Mouse (Mus musculus): ENCODE results near the gene Ehmt1.
A peak's percentile ranks its signal among the peaks of the same experiment; 100 is the strongest.
"Not testable (repeated sequence)": the region's sequence is repeated elsewhere in the genome, so short reads cannot be mapped to it uniquely, and the experiment has no call there.

Ehmt1 gene

GRCm38 (mm10) chr2:24918930-24919838 lies at the start of gene Ehmt1:
Gene Ehmt1 (minus strand): TSS chr2:24919614.
- DNase-seq (ENCODE audit: low spot score in 2 of 2) = peak; percentile 86 to 92

- DNase-seq (ENCODE audit: low spot score in 2 of 2) = peak; percentile 76 to 87
Measured at GRCm38 (mm10) chr2:24962304-24963000, 43.0 kb upstream of the Ehmt1 start, which contains the start of gene Dph7. Gene Dph7 (plus strand): TSS chr2:24962400.

- DNase-seq (ENCODE audit: low spot score in 2 of 2) = peak in 1 of 2 experiments; percentile 7
Measured at GRCm38 (mm10) chr2:24960910-24961309, 41.5 kb upstream of the Ehmt1 start.

GRCm38 (mm10) chr2:24952537-24953055 lies 33.2 kb upstream of the Ehmt1 start:
- DNase-seq (ENCODE audit: low spot score in 2 of 2) = no peak

- no peak for DNase-seq (ENCODE audit: low spot score in 2 of 2)
Measured at GRCm38 (mm10) chr2:24950189-24950535, 30.7 kb upstream of the Ehmt1 start.

- DNase-seq (ENCODE audit: low spot score in 2 of 2) = peak; percentile 95 to 98
Measured at GRCm38 (mm10) chr2:24949421-24950188, 30.2 kb upstream of the Ehmt1 start, which contains the start of gene Zmynd19. Gene Zmynd19 (plus strand): TSS chr2:24949792.

GRCm38 (mm10) chr2:24944304-24944703 lies 24.9 kb upstream of the Ehmt1 start:
- DNase-seq (ENCODE audit: low spot score in 2 of 2) = not testable (repeated sequence)

- no peak for DNase-seq (ENCODE audit: low spot score in 2 of 2)
Measured at GRCm38 (mm10) chr2:24942092-24942491, 22.7 kb upstream of the Ehmt1 start.

GRCm38 (mm10) chr2:24935057-24935796 lies 15.8 kb upstream of the Ehmt1 start, which contains the start of gene Arrdc1:
Gene Arrdc1 (minus strand): TSS chr2:24935252.
- peak; percentile 91 to 95 for DNase-seq (ENCODE audit: low spot score in 2 of 2)

- DNase-seq (ENCODE audit: low spot score in 2 of 2) = no peak
Measured at GRCm38 (mm10) chr2:24934441-24934963, 15.1 kb upstream of the Ehmt1 start.

- no peak for DNase-seq (ENCODE audit: low spot score in 2 of 2)
Measured at GRCm38 (mm10) chr2:24929593-24929992, 10.2 kb upstream of the Ehmt1 start.

GRCm38 (mm10) chr2:24929119-24929518 lies 9.7 kb upstream of the Ehmt1 start:
- peak; percentile 23 to 25 for DNase-seq (ENCODE audit: low spot score in 2 of 2)

GRCm38 (mm10) chr2:24927810-24928479 lies 8.5 kb upstream of the Ehmt1 start:
- peak; percentile 35 to 72 for DNase-seq (ENCODE audit: low spot score in 2 of 2)

GRCm38 (mm10) chr2:24926965-24927358 lies 7.5 kb upstream of the Ehmt1 start:
- DNase-seq (ENCODE audit: low spot score in 2 of 2) = no peak

GRCm38 (mm10) chr2:24926345-24926964 lies 7.0 kb upstream of the Ehmt1 start:
- DNase-seq (ENCODE audit: low spot score in 2 of 2) = no peak

GRCm38 (mm10) chr2:24925284-24925683 lies 5.9 kb upstream of the Ehmt1 start:
- no peak for DNase-seq (ENCODE audit: low spot score in 2 of 2)

GRCm38 (mm10) chr2:24923561-24923960 lies 4.1 kb upstream of the Ehmt1 start:
- DNase-seq (ENCODE audit: low spot score in 2 of 2) = no peak

GRCm38 (mm10) chr2:24919839-24920175 lies 393 bp upstream of the Ehmt1 start:
- DNase-seq (ENCODE audit: low spot score in 2 of 2) = no peak

- DNase-seq (ENCODE audit: low spot score in 2 of 2) = no peak
Measured at GRCm38 (mm10) chr2:24914762-24915161, 4.7 kb downstream of the Ehmt1 start.

- DNase-seq (ENCODE audit: low spot score in 2 of 2) = no peak
Measured at GRCm38 (mm10) chr2:24912589-24912988, 6.8 kb downstream of the Ehmt1 start.
